Mouse (Mus musculus) heart, postnatal 14 days (tissue): ENCODE measurements at regions not wholly inside any gene's neighbourhood (a gene's known extent, or its start where the extent isn't known, plus 50 kb on each side); places are given as distances from the start of the nearest gene placed in this dataset.
"Not testable (repeated sequence)": the region's sequence is repeated elsewhere in the genome, so short reads cannot be mapped to it uniquely, and the experiment has no call there.

Experiments
- DNase-seq, 2 experiments: peaks; one replicate each; pipeline ENCODE4 v3.0.0; 2021 to 2022
- intact Hi-C: fragments of 180-260 bp; cut with DNase I; formaldehyde crosslinking; loops from one replicate; pipeline ENCODE4 v1.15.1; 2025

DNA sequence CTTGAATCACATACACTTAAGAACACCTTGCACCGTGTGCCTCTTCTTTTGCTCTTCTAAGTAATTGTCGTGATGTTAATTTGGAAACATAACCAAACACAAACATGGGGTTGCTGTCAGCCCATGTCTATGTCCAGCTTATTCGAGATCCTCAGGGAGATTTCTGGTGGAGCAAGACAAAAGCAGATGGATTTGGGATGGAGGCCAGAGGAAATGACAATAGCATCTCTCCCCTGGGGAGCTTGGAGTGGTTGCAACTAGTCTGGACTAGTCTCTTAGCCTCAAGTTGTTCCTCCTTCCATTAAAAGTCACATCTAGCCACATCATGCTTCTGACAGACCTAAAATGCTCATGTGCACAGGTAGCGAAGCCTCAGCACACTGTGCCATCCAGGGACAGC lies 161.0 kb downstream of the Tomm20 start:
- intact Hi-C loops: loop anchor here (5.0 kb wide), 1 partner anchor 117 kb away; no protein-coding TSS in a partner anchor
- no peak for DNase-seq

DNA sequence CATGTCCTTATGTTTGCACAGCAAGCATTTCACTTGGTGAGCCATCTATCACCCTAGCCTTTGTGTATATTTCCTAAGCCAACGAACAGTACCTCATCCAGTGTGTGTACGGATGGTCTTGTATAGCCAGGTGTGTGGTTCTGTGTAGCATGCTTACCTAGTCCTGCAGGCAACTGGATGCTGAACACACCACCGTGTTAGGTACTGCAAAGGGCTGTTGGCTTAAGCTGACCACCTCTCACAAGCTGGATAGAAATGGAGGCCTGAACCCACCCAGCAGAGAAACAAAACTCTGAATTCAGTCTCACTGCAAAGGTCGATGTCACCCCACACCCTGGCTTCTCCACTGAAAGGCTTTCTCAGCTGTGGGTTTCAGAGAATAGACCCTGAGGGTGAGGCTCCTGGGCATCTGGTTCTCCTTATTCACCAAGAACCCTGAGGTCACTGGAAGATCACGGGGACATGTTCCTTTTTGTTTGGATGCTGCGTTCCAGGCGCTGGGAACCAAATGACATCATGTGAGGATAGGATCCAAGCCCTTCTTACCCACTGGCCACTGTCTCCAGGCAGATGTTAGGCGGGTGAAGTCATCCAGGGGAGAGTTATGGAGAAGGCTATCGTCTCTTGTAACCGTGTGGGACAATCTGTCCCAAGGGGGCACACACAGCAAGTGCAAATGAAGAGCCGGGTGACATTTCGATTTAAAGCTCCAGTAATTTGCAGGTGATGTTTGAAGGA lies 161.8 kb downstream of the Tomm20 start:
- DNase-seq: peak; percentile 53 to 55
- intact Hi-C loops: no loop called here

DNA sequence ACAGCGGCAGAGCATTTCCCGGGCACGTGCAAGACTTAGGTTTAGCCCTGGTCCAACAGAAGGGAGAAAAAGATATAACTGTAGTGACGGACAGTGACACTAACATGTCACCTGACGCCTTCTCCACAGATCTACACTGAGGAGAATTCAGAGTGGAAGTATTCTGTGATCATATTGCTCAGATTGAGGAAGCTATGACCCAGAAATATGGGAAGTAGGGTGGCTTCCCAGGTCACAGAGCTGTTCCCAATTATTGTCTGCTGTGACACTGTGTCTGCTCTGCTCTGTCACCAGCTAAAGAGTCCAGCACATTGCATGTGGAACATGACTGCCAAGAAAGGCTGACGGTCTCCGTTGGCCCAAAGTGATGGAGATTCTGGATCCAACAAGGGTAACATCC lies 167.0 kb downstream of the Tomm20 start:
- intact Hi-C loops: no loop called here
- DNase-seq: no peak

DNA sequence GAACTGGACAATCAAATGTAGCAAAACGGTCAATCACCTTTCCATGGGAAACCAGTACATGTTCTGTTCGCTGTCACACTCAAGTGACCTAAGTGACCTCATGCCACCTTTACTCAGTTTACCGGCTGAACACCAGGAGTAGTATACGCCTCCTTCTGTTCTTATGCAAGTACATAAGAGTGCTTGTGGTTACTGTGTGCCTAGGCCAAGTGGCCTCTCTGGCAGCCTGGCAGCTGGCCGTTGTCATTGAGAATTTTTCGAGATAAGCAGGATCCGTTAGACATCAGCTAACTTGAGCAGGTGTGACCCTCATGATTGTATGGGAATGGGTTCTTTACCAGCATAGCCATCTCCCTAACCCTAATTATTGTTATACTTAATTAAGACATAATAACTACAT lies 167.5 kb downstream of the Tomm20 start:
- intact Hi-C loops: no loop called here
- DNase-seq: no peak

DNA sequence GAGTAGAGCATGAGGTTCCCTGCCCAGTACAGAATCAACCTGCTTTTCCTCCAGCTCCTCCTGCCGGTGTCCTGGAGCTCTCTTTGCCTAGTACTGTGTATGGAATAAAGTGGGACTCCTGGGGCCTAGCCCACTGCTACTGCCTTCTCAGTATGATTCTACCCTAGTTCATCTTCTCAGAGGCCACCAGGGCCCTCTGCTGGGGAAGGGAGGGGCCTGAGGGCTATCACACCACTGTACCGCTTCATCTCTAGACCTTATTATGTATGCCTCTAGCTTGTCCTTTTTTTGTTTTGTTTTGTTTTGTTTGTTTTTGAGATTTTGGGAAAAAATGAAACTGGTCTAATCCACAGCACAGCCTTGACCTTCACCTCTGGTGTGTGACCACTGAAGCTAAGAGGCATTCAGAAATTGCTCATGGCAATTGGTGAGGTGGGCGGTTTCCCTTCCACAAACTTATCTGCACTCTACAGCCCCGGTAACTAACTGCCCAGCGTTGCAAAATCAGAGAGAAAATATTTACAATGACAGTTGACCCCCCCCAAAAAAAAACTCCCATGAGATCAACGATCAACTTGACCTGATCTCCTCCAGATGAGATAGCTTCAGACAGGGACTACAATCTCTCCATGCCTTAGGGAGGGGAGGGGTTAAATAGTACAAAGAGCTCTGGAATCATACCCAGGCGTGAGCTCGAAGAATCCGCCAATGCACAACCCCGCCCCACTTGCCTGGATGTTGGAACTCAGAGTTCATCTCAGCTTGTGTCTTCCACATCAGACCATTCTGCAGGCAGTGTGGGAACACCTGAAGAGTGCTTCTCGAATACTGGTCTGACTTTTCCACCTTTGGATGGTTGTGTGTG lies 168.8 kb downstream of the Tomm20 start:
- intact Hi-C loops: no loop called here
- DNase-seq: no peak

DNA sequence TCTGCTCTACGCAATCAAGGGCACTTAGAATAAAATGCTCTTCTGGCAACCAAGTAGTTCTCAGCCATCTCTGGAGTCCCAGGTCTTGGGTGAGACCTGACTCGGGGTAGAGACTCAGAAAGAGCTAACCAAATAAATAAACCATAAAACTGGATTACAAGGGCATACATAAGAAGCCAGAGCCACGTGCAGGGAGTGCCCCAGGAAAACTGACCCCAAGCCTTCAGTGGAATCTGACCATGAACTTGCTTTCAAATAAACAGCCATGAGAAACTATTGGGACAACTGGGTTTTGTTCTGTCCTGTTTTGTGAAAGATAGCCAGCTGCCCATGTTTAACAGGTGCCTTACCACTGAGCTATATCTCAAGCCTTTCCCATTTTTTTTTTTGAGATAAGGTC lies 170.3 kb downstream of the Tomm20 start:
- no peak for DNase-seq
- intact Hi-C loops: no loop called here

DNA sequence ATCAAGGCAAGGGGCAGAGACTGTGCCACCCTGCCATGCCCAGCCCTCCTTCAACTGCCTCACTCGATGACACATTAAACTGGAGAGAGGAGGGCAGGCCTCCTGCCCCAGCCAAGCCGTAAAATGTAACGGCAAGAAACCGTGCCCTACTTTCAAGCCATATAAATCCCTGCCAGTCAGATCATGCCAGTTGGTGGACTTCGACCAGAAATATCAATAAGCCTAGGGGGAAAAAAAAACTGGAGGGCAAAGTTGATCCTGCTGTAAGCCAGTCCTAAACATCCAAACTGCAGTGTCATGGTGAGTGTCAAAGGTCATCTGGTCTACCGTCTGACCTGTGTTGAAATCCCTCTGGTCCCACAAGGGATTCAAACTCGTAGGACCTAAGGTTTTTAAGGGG lies 170.8 kb downstream of the Tomm20 start:
- DNase-seq: no peak
- intact Hi-C loops: no loop called here

DNA sequence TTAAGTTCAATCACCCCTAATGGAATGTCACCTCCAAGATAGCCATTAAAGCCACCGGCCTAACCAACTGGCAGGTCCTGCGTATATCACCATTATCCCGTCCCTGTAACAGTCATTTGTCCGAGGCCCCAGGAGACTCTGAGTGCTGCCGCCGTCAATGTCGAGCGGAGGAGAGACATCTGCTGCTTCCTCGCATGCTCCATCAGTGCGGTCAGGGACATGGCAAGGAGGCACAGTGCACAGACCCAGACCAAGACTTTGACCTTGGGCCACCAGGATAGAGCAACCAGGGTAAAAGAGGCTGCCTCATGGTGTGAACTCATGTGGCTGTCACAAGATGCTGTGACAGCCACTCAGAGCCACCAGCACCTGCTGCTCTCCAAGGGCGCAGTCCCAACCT lies 172.9 kb downstream of the Tomm20 start:
- intact Hi-C loops: no loop called here
- DNase-seq: no peak

DNA sequence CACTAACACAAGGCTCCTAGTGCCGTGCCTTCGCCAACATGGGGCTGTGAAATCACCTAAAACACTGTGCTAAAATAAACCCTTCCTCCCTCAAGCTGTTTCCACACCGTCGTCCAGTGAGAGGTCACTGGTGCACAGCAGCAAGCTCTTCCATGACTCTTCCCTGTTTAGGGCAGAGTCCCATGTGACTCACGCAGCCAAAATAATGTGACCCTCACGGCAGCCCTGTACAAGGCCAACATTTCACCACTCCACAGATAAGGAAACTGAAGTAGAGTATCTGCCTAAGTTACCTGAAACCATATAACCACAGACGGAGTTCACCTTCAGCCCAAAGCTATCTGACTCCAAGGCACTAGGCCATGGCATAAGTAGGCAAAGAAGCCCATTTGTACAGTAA lies 173.4 kb downstream of the Tomm20 start:
- intact Hi-C loops: no loop called here

DNA sequence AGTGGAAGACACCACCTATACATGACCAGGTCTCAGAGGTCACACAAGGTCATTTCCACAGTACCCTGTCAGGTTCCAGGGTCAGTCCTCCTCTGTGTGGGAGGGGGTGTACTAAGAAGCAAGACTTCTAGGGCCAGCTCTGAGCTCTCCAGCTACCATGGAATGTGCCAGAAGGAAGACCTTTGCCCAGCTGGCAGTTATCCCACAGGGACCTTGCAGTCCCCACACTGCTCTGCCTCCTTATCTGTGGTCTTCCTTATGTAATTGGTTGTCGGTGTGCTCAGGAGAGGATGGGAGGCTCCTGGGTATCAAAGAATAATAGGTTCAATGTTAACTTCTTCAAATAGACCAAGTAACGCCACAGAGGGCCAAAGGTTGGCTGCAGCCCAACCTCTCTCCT lies 175.3 kb downstream of the Tomm20 start:
- intact Hi-C loops, DNase-seq: not testable (repeated sequence)

More for the DNA sequence above, 173.4 kb downstream of the Tomm20 start:
- DNase-seq: no peak

DNA sequence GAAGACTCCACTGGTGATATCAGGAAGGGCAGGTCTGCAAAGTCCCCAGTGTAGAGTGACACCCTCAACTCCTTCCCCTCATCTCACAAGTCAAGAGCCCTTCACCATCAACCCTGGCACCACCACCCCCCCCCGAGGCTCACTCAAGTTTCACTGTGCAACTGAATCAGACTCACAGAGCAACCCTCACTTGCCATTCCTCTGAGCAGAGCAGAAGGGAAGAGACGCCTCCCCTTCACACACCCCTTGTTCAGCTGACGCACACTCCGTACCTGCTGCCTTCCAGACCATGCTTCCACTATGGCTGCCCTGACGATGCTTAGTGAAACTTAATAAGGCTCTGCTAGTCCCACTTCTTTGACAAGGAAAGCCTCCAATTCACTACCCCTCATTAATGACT lies 174.4 kb upstream of the Irf2bp2 start:
- no peak for DNase-seq
- intact Hi-C loops: no loop called here

DNA sequence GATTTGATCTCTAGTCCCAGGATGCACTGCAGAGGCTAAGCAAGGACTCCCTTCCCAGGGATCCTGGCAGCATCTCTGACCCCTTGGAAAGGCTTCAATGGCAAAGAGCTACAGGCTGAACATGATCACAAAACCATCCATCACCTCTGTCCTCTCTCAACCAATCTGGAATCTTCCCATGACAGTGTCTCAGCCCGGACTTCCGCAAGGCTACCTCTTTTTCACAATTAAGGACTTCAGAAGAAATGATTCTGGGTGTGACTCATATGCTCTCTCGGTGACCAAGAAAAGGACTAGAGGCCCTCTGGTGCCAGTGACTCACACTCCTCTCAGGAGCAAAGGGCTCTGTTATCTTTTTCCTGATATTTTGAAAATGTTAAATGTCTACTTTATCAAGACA lies 173.6 kb upstream of the Irf2bp2 start:
- no peak for DNase-seq
- intact Hi-C loops: no loop called here

DNA sequence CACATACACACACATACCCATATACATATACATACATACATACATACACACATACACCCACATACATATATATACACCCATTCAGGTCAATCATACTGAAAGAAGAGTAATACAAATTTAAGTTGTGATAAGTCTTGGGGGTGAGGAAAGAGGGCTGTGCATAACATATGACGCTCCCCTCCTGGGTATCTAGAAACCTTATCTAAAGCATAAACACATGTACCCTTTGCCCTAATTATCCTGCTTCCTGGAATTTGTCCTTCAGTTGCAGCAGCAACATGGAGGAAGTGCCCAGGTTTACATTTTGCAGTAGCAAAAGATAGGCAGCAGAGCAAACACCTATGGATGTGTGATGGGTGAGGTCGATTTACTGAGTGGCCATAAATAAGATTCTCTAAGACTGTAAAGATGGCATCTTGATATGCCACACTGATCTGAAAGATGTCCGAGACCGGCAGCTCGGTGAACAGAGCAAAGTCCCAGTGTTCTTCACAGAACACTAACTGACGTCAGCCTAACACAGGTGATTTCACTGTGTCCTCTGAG lies 172.0 kb upstream of the Irf2bp2 start:
- intact Hi-C loops: no loop called here
- DNase-seq: no peak

DNA sequence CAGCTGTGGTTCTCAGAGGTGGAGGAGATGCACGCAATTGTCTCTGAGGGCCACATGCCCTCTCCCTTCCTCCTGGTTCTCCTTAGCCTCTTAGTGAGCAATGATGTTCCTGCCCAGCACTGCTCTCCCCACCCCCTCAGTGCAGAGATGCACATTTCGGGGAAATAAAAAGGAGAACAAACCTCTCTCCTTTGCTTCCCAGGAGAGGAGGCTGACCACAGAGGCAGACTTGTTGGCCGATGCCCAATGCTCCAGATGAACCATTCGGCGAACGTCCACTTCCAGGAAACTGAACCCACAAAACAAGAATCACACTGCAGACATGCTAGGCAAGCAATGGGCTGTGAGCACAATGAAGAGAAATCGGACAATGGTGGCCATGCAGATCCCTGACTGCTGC lies 169.8 kb upstream of the Irf2bp2 start:
- intact Hi-C loops: no loop called here

DNA sequence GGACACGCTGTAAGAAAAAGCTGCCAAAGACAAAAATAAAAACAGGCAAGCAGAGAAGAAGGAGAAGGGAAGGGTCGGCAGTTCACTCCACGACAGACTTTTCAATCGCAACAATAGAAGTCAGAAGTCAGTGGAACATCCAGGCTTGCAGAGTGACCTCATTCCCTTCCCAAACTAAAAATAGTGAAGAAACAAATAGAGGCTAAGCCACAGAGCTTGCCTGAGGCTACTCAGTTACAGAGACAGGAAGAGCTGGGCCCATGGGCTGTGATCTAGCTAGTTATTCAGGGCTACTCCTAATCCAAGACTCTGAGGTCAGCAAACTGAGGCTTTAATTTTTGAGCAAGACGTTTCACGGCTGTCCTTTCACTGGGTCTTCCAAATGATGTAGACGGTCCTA lies 165.9 kb upstream of the Irf2bp2 start:
- intact Hi-C loops: no loop called here
- DNase-seq: peak; percentile 29 to 38

More for the DNA sequence above, 169.8 kb upstream of the Irf2bp2 start:
- peak; percentile 56 to 57 for DNase-seq

DNA sequence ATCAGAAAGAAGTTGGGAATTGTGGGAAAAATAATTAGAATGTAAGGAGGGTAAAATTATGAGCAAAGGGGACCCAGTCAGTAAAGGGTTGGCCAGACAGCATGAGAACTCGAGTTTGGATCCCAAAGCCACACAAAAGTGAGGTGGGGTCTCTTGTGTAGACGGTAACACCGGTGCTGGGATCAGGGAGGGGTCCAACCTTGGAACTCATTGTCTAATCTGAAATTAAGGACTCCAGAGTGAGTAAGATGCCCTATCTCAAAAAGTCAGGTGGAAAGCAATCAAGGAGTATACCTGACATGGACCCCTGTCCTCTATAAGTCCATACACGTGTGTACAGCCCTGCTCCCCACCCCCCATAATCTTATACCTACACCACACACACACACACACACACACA lies 165.2 kb upstream of the Irf2bp2 start:
- intact Hi-C loops: no loop called here
- no peak for DNase-seq

DNA sequence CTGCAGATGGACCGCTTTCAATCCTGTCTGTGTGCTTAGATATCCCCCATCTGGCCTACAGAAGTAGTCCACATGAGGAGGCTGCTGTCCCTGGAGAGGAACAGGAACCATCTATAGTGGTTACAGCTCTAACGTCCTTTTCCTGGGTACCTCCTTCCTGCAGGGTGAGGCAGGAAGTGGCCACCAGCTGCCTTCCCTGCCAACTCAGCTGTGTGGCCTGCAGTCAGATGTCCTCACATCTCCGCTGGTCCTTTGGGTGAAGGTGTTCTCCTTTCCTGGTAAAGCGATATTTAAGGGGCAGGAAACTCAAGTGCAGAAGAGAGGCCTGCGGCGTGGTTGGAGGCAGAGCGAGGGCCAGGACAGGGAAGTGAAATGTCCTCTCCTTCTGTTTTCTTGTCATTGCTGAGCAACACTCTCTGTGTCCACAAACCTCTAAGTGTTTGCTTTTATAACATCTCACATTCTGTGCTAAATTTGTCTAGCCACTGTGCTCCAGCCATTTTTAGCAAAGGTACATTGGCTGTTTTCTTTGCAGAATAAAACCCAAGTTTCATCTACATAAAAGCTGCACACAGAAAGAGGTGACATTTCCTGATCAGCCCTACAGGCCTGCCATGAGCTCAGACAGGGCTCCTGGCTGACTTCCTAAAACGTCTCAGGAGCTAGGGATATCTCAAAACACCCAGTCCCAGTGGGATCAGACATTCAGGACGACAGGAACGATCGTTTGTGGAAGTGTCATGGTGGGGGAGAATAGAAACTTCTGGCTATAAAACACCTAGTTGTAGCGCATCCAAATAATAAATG lies 164.4 kb upstream of the Irf2bp2 start:
- intact Hi-C loops: no loop called here
- DNase-seq: peak; percentile 54 to 56

DNA sequence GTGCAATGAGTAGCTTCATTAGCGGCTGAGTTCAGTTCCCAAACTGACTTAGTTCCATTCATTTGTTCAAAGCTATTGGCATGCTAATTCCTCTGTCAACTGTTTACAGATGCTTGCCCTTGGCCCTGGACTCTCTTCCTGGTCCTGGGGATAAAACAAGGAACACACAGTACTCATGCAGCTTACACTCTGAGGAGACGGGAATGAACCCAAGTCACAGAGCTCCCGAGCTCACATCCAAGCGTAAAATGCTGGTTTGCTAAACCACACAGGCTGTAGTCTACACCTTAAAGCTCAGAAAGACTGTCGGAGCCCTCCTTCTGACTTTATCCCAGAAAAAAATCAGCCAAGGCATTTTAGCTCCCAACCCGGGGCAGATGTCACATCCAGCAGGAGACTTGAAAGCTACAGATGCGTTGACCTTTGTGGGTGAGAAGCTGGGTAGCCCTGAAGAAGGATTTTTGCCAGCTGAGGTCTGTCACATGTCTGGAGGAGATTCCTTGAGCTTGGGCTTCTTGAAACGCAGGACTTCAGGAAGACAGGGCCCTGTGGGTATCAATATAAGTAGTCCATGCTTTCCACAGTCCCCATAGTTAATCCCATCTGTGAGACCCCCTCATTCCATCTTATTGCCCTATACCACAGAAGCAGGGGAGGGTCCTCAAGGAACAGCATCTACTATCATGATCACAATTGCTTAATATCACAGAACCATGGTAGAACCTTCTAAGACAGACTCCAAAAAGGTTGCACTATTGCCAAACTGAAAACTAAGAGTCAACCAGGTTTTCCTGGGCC lies 162.7 kb upstream of the Irf2bp2 start:
- DNase-seq: no peak

DNA sequence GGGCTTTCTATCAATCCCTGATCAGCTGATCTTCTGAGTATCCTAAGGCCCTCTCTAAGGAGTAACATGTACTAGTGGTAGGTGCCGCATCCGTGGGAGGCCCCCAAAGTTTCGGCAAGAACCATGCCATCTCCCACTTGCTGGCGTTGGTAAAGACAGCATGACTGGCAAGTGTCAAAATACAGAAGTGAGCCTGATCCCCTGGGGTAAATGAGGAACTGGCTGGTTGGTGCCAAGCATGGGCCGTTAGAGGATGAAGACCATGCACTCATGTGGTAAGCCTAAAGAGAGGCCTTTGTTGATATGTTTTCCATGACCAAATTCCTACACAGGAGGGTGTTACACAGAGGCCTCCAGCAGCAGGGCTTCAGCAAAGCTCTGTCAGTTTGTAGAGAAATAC lies 161.9 kb upstream of the Irf2bp2 start:
- DNase-seq: no peak
- intact Hi-C loops: no loop called here

More for the DNA sequence above, 162.7 kb upstream of the Irf2bp2 start:
- intact Hi-C loops: no loop called here

DNA sequence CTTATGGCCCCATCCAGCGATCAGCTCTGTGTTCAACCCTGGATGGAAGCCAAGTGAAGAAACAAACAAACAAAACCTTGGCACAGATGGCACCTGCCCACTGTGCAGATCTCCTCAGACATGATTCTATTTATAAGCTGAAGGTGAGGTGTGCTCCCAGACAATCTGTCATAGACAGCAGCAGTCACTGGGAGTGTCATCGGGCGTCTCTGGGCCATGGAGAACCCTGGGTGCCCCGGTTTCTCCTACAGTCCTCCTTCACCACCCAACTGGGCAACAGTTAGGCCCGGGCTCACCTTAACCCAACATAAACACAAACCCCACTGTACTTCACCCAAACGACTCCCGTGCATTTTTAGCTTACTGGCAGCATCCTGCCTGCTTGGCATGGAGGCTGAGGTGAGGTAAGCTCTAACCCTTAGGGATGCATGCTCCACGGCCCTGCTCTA lies 160.6 kb upstream of the Irf2bp2 start:
- no peak for DNase-seq
- intact Hi-C loops: no loop called here
